Mouse (Mus musculus): ENCODE data around the gene Srsf6.
"Not testable (repeated sequence)": the region's sequence is repeated elsewhere in the genome, so short reads cannot be mapped to it uniquely, and the experiment has no call there.

The Srsf6 gene

GRCm38 (mm10) chr2:162931123-162931673 is at the start of gene Srsf6:
Gene Srsf6, plus strand, starts transcription at chr2:162931528.
- peak; percentile 90 for DNase-seq (ENCODE audit: low read depth, low spot score)

GRCm38 (mm10) chr2:162884101-162884500 is 47.2 kb upstream of the Srsf6 start:
- DNase-seq (ENCODE audit: low read depth, low spot score): peak; percentile 58

- no peak for DNase-seq (ENCODE audit: low read depth, low spot score)
These were observed 44.2 kb upstream of the Srsf6 start for GRCm38 (mm10) chr2:162887121-162887520.

- DNase-seq (ENCODE audit: low read depth, low spot score): peak; percentile 83
These were observed 42.7 kb upstream of the Srsf6 start for GRCm38 (mm10) chr2:162888677-162889076.

- DNase-seq (ENCODE audit: low read depth, low spot score): no peak
These were observed 42.1 kb upstream of the Srsf6 start for GRCm38 (mm10) chr2:162889191-162889590.

GRCm38 (mm10) chr2:162889731-162890130 is 41.6 kb upstream of the Srsf6 start:
- no peak for DNase-seq (ENCODE audit: low read depth, low spot score)

- not testable (repeated sequence) for DNase-seq (ENCODE audit: low read depth, low spot score)
These were observed 38.3 kb upstream of the Srsf6 start for GRCm38 (mm10) chr2:162892979-162893378.

- DNase-seq (ENCODE audit: low read depth, low spot score): not testable (repeated sequence)
These were observed 32.1 kb upstream of the Srsf6 start for GRCm38 (mm10) chr2:162899256-162899655.

- no peak for DNase-seq (ENCODE audit: low read depth, low spot score)
These were observed 31.3 kb upstream of the Srsf6 start for GRCm38 (mm10) chr2:162899880-162900589.

- DNase-seq (ENCODE audit: low read depth, low spot score): no peak
These were observed 30.8 kb upstream of the Srsf6 start for GRCm38 (mm10) chr2:162900590-162900916.

- DNase-seq (ENCODE audit: low read depth, low spot score): no peak
These were observed 25.4 kb upstream of the Srsf6 start for GRCm38 (mm10) chr2:162905902-162906301.

GRCm38 (mm10) chr2:162908052-162908491 is 23.3 kb upstream of the Srsf6 start:
- DNase-seq (ENCODE audit: low read depth, low spot score): no peak

- no peak for DNase-seq (ENCODE audit: low read depth, low spot score)
These were observed 17.3 kb upstream of the Srsf6 start for GRCm38 (mm10) chr2:162914040-162914439.

GRCm38 (mm10) chr2:162914519-162914918 is 16.8 kb upstream of the Srsf6 start:
- DNase-seq (ENCODE audit: low read depth, low spot score): no peak

- DNase-seq (ENCODE audit: low read depth, low spot score): no peak
These were observed 11.4 kb upstream of the Srsf6 start for GRCm38 (mm10) chr2:162919926-162920325.

- DNase-seq (ENCODE audit: low read depth, low spot score): peak; percentile 39
These were observed 9.1 kb upstream of the Srsf6 start for GRCm38 (mm10) chr2:162922183-162922582.

GRCm38 (mm10) chr2:162922834-162923233 is 8.5 kb upstream of the Srsf6 start:
- peak; percentile 47 for DNase-seq (ENCODE audit: low read depth, low spot score)

- no peak for DNase-seq (ENCODE audit: low read depth, low spot score)
These were observed 7.2 kb upstream of the Srsf6 start for GRCm38 (mm10) chr2:162924126-162924525.

GRCm38 (mm10) chr2:162927918-162928585 is 3.3 kb upstream of the Srsf6 start:
- no peak for DNase-seq (ENCODE audit: low read depth, low spot score)

- no peak for DNase-seq (ENCODE audit: low read depth, low spot score)
These were observed 1.6 kb upstream of the Srsf6 start for GRCm38 (mm10) chr2:162929704-162930103.

- DNase-seq (ENCODE audit: low read depth, low spot score): no peak
These were observed 709 bp upstream of the Srsf6 start for GRCm38 (mm10) chr2:162930516-162931122.
